Mouse (Mus musculus): ENCODE data around the gene 1700061G19Rik. TPM values are rescaled to one million over a fixed set of nuclear protein-coding genes. Genes with fewer than 3 reads are reported as not detected.

Gene 1700061G19Rik
- total and polyA plus RNA-seq, 3 experiments, result 0.27 to 0.68 TPM; not detected in 1

GRCm38 (mm10) chr17:56830411-56831110, 44.7 kb upstream of the 1700061G19Rik start, which contains the start of gene Rfx2:
Gene Rfx2 (minus strand): TSS chr17:56831013.
- TF ChIP-seq EP300 (IDR thresholded peaks at IDR 0.05; ENCODE audit: low read depth in 1 of 2, low read length in 2 of 2) (peak in 1 of 2 experiments; percentile 42; a peak in 1 of 4 replicates), MYB (IDR thresholded peaks at IDR 0.05; ENCODE audit: low read depth, low read length) (no peak), POLR2A (IDR thresholded peaks at IDR 0.05; ENCODE audit: control insufficient read depth in 1 of 2, insufficient read depth in 1 of 2, low read depth in 1 of 2, low read length in 2 of 2, poor library complexity in 1 of 2) (0 out of 4 replicates have a peak, but pooled peaks of 1 of the 2 experiments have one; percentile 37), NRF1 (IDR thresholded peaks at IDR 0.05; ENCODE audit: insufficient read depth, low read depth, low read length, poor library complexity, severe bottlenecking) (no peak), CTCF (IDR thresholded peaks at IDR 0.05 in 2 of 3, conservative IDR thresholded peaks at IDR 0.05 in 1 of 3; ENCODE audit: control insufficient read depth in 1 of 3, insufficient read depth in 1 of 3, low read depth in 2 of 3, low read length in 3 of 3, poor library complexity in 1 of 3, severe bottlenecking in 1 of 3) (no peak), MAX (IDR thresholded peaks at IDR 0.05; ENCODE audit: low read length) (no peak), MAFK (IDR thresholded peaks at IDR 0.05; ENCODE audit: borderline replicate concordance, low read depth, low read length) (no peak), JUND (IDR thresholded peaks at IDR 0.05; ENCODE audit: low read depth, low read length) (no peak), SIN3A (IDR thresholded peaks at IDR 0.05; ENCODE audit: low read length) (no peak), TBP (IDR thresholded peaks at IDR 0.05; ENCODE audit: low read depth, low read length) (no peak), NELFE (IDR thresholded peaks at IDR 0.05; ENCODE audit: low read depth, low read length) (no peak), CHD2 (IDR thresholded peaks at IDR 0.05; ENCODE audit: low read length) (no peak), GABPA (IDR thresholded peaks at IDR 0.05; ENCODE audit: low read depth, low read length) (no peak), HCFC1 (IDR thresholded peaks at IDR 0.05; ENCODE audit: low read depth, low read length) (no peak), TCF12 (IDR thresholded peaks at IDR 0.05; ENCODE audit: low read depth, low read length) (no peak)
- Histone ChIP-seq H3K4me3 (ENCODE audit: control insufficient read depth in 1 of 2, insufficient read depth in 1 of 2, low read depth in 2 of 2, low read length in 2 of 2) (peak within 1 kb of the TSS; percentile 67 to 75), H3K27ac (ENCODE audit: control insufficient read depth, low read depth, low read length) (peak within 1 kb of the TSS; percentile 60), H3K36me3 (ENCODE audit: control insufficient read depth in 1 of 2, insufficient read depth in 2 of 2, low read length in 2 of 2) (peaks cover 0 to 30% of the 10 kb centered on the region in 2 experiments; a peak in 2 of 4 replicates), H3K79me2 (ENCODE audit: control insufficient read depth, insufficient read depth, low read length, poor library complexity) (peaks cover 17% of the 10 kb centered on the region), H3K9ac (ENCODE audit: control insufficient read depth, low read depth, low read length, poor library complexity, severe bottlenecking) (peak within 1 kb of the TSS; percentile 72), H3K27me3 (ENCODE audit: control insufficient read depth in 1 of 2, insufficient read depth in 2 of 2, low read length in 2 of 2) (no peaks in the 10 kb centered on the region), H3K9me3 (replicated peaks; ENCODE audit: insufficient read depth, low read length) (no peaks in the 10 kb centered on the region), H3K4me1 (ENCODE audit: control insufficient read depth in 1 of 2, insufficient read depth in 2 of 2, low read length in 2 of 2) (peaks cover 0 to 40% of the 10 kb centered on the region in 2 experiments; a peak in 2 of 4 replicates)
- peak; percentile 57 for DNase-seq (ENCODE audit: low read depth, low spot score)

GRCm38 (mm10) chr17:56831111-56831816, 44.0 kb upstream of the 1700061G19Rik start:
- Histone ChIP-seq H3K79me2 (ENCODE audit: control insufficient read depth, insufficient read depth, low read length, poor library complexity) (peaks cover 17% of the 10 kb centered on the region), H3K4me3 (ENCODE audit: control insufficient read depth in 1 of 2, insufficient read depth in 1 of 2, low read depth in 2 of 2, low read length in 2 of 2) (peak overlapping the region; percentile 35 to 55), H3K36me3 (ENCODE audit: control insufficient read depth in 1 of 2, insufficient read depth in 2 of 2, low read length in 2 of 2) (peaks cover 0 to 31% of the 10 kb centered on the region in 2 experiments; a peak in 2 of 4 replicates), H3K9ac (ENCODE audit: control insufficient read depth, low read depth, low read length, poor library complexity, severe bottlenecking) (peak overlapping the region; percentile 61), H3K27ac (ENCODE audit: control insufficient read depth, low read depth, low read length) (peak overlapping the region; percentile 50), H3K27me3 (ENCODE audit: control insufficient read depth in 1 of 2, insufficient read depth in 2 of 2, low read length in 2 of 2) (no peaks in the 10 kb centered on the region), H3K4me1 (ENCODE audit: control insufficient read depth in 1 of 2, insufficient read depth in 2 of 2, low read length in 2 of 2) (peaks cover 0 to 39% of the 10 kb centered on the region in 2 experiments; a peak in 2 of 4 replicates), H3K9me3 (replicated peaks; ENCODE audit: insufficient read depth, low read length) (no peaks in the 10 kb centered on the region)
- DNase-seq (ENCODE audit: low read depth, low spot score), result peak; percentile 99
- no peak for TF ChIP-seq MYC (IDR thresholded peaks at IDR 0.05; ENCODE audit: low read depth, low read length)
- peak in 1 of 2 experiments; percentile 73; a peak in 2 of 4 replicates for TF ChIP-seq POLR2A (IDR thresholded peaks at IDR 0.05; ENCODE audit: control insufficient read depth in 1 of 2, insufficient read depth in 1 of 2, low read depth in 1 of 2, low read length in 2 of 2, poor library complexity in 1 of 2)
- peak; percentile 34; the same call in 1 of the 2 replicates for TF ChIP-seq TBP (IDR thresholded peaks at IDR 0.05; ENCODE audit: low read depth, low read length)
- no peak for TF ChIP-seq NELFE (IDR thresholded peaks at IDR 0.05; ENCODE audit: low read depth, low read length)
- TF ChIP-seq ELF1 (IDR thresholded peaks at IDR 0.05; ENCODE audit: low read depth, low read length), result 0 out of 2 replicates have a peak, but pooled peaks have one; percentile 58
- peak; percentile 81 for TF ChIP-seq HCFC1 (IDR thresholded peaks at IDR 0.05; ENCODE audit: low read depth, low read length)
- no peak for TF ChIP-seq USF1 (IDR thresholded peaks at IDR 0.05; ENCODE audit: low read depth, low read length)
- no peak for TF ChIP-seq KAT2A (conservative IDR thresholded peaks at IDR 0.05; ENCODE audit: low read depth, low read length)
- no peak for TF ChIP-seq MAFK (IDR thresholded peaks at IDR 0.05; ENCODE audit: borderline replicate concordance, low read depth, low read length)
- no peak for TF ChIP-seq GATA1 (IDR thresholded peaks at IDR 0.05; ENCODE audit: low read depth, low read length)
- TF ChIP-seq CTCF (IDR thresholded peaks at IDR 0.05 in 2 of 3, conservative IDR thresholded peaks at IDR 0.05 in 1 of 3; ENCODE audit: control insufficient read depth in 1 of 3, insufficient read depth in 1 of 3, low read depth in 2 of 3, low read length in 3 of 3, poor library complexity in 1 of 3, severe bottlenecking in 1 of 3), result peak in 2 of 3 experiments; percentile 19 to 43; a peak in 4 of 6 replicates
- no peak for TF ChIP-seq USF2 (IDR thresholded peaks at IDR 0.05; ENCODE audit: borderline replicate concordance in 1 of 2, insufficient read depth in 1 of 2, low read depth in 1 of 2, low read length in 2 of 2)
- no peak; the same call in 1 of the 2 replicates for TF ChIP-seq ETS1 (IDR thresholded peaks at IDR 0.05; ENCODE audit: low read depth, low read length)
- TF ChIP-seq ZNF384 (IDR thresholded peaks at IDR 0.05; ENCODE audit: low read depth, low read length), result peak; percentile 96
- no peak for TF ChIP-seq RAD21 (IDR thresholded peaks at IDR 0.05; ENCODE audit: low read depth, low read length)
- peak; percentile 41; the same call in 1 of the 2 replicates for TF ChIP-seq TCF12 (IDR thresholded peaks at IDR 0.05; ENCODE audit: low read depth, low read length)
- TF ChIP-seq JUND (IDR thresholded peaks at IDR 0.05; ENCODE audit: low read depth, low read length), result no peak
- TF ChIP-seq EP300 (IDR thresholded peaks at IDR 0.05; ENCODE audit: low read depth in 1 of 2, low read length in 2 of 2), result peak in 1 of 2 experiments; percentile 3; a peak in 1 of 4 replicates
- peak; percentile 92 for TF ChIP-seq SIN3A (IDR thresholded peaks at IDR 0.05; ENCODE audit: low read length)
- TF ChIP-seq MAX (IDR thresholded peaks at IDR 0.05; ENCODE audit: low read length), result no peak

Measured in MEL (cell line).